Mouse (Mus musculus): ENCODE results near the gene Rb1. TPM values are rescaled to one million over a fixed set of nuclear protein-coding genes. Genes with fewer than 3 reads are reported as not detected.
A peak's percentile ranks its signal among the peaks of the same experiment; 100 is the strongest.

The Rb1 gene
- 26.7 and 29.3 TPM in 2 replicates for polyA plus RNA-seq (2015; fragmentation: Nextera tagmentation; extraction: Ambion mirVana)

GRCm38 (mm10) chr14:73325456-73326381 lies at the start of gene Rb1:
Gene Rb1 (minus strand): TSS chr14:73325822.

GRCm38 (mm10) chr14:73237848-73238321 lies 87.7 kb downstream of the Rb1 start, which contains the start of gene Lpar6:
Gene Lpar6 (plus strand): TSS chr14:73237895.

MicroRNAs within 50 kb of the gene (microRNA counts, 519-probe panel; counts per million panel counts)
- 296 counts per million, percentile 58 among the panel's probes with 10 or more counts for microRNA mmu-miR-687

Small RNA genes within 50 kb of the gene (microRNA-seq; reads per million reads assigned to microRNA genes)
- 0 reads per million in 2 experiments for gene Mir687

Other genes with a start within 250 kb of the Rb1 start
- gene Rcbtb2, start 202.8 kb downstream of the Rb1 start, polyA plus RNA-seq (2015; fragmentation: Nextera tagmentation; extraction: Ambion mirVana) = 44.2 and 55.1 TPM in 2 replicates
- 6.5 and 9.7 TPM in 2 replicates for gene Lpar6, start 87.9 kb downstream of the Rb1 start, polyA plus RNA-seq (2015; fragmentation: Nextera tagmentation; extraction: Ambion mirVana)
- 846 and 1,097 TPM in 2 replicates for gene Itm2b, start 59.5 kb upstream of the Rb1 start, polyA plus RNA-seq (2015; fragmentation: Nextera tagmentation; extraction: Ambion mirVana)
- gene Med4, start 184.2 kb upstream of the Rb1 start, polyA plus RNA-seq (2015; fragmentation: Nextera tagmentation; extraction: Ambion mirVana) = 42.7 and 44.8 TPM in 2 replicates
- 349 and 391 TPM in 2 replicates for gene Sucla2, start 199.5 kb upstream of the Rb1 start, polyA plus RNA-seq (2015; fragmentation: Nextera tagmentation; extraction: Ambion mirVana)
- 3.9 and 4.5 TPM in 2 replicates for gene Nudt15, start 222.4 kb upstream of the Rb1 start, polyA plus RNA-seq (2015; fragmentation: Nextera tagmentation; extraction: Ambion mirVana)